Mouse (Mus musculus) embryonic facial prominence, embryonic 14.5 days (tissue): ENCODE data around the gene 4833427G06Rik. TPM values are rescaled to one million over a fixed set of nuclear protein-coding genes. Genes with fewer than 3 reads are reported as not detected.

Experiments
- ATAC-seq: fragments of 200-750 bp; cut with Nextera tagmentation; 2 replicates; pipeline ENCODE4 v1.8.0; 2017; ENCODE audit warnings: low read depth, moderate number of reproducible peaks, moderate TSS enrichment
- DNase-seq: peaks from one replicate; pipeline ENCODE4 v3.0.0-alpha.2; 2015; ENCODE audit warnings: low spot score
- H3K27ac ChIP-seq: fragments of 300-500 bp; sonication (generic); replicated peaks from 2 replicates; pipeline ENCODE4 v1.5.1; 2014; ENCODE audit warnings: low read depth, mild to moderate bottlenecking, low read length, moderate library complexity
- H3K27me3 ChIP-seq: fragments of 300-500 bp; sonication (generic); replicated peaks from 2 replicates; pipeline ENCODE4 v1.6.1; 2014; ENCODE audit warnings: low read length; ENCODE audit not compliant: control insufficient read depth, insufficient read depth
- H3K36me3 ChIP-seq: fragments of 300-500 bp; sonication (generic); 2 replicates; pipeline ENCODE4 v1.6.1; 2014; ENCODE audit warnings: low read length, mixed read lengths; ENCODE audit not compliant: control insufficient read depth, insufficient read depth
- H3K4me1 ChIP-seq: fragments of 300-500 bp; sonication (generic); 2 replicates; pipeline ENCODE4 v1.6.1; 2014; ENCODE audit warnings: antibody characterized with exemption, low read length; ENCODE audit not compliant: control insufficient read depth, insufficient read depth
- H3K4me2 ChIP-seq: fragments of 300-500 bp; sonication (generic); 2 replicates; pipeline ENCODE4 v1.6.1; 2014; ENCODE audit warnings: low read depth, mild to moderate bottlenecking, low read length, moderate library complexity, mixed read lengths
- H3K4me3 ChIP-seq: fragments of 300-500 bp; sonication (generic); 2 replicates; pipeline ENCODE4 v1.5.1; 2014; ENCODE audit warnings: low read depth, mild to moderate bottlenecking, low read length
- H3K9ac ChIP-seq: fragments of 300-500 bp; sonication (generic); 2 replicates; pipeline ENCODE4 v1.6.1; 2014; ENCODE audit warnings: low read depth, mild to moderate bottlenecking, low read length, moderate library complexity, mixed read lengths
- H3K9me3 ChIP-seq: fragments of 300-500 bp; sonication (generic); 2 replicates; pipeline ENCODE4 v1.6.1; 2016; ENCODE audit warnings: low read length; ENCODE audit not compliant: control insufficient read depth
- WGBS: fragments of 180-500 bp; shearing (Covaris S2); extraction: QIAGEN DNeasy Blood & Tissue Kit; methylation state at CpG from one replicate; pipeline ENCODE4 v1.1.7; 2014; 5-methylcytosine and 5-hydroxymethylcytosine counted together
- polyA plus RNA-seq: library from polyadenylated mRNA; unstranded; fragments of >200 nt; fragmentation: Nextera tagmentation; extraction: Ambion mirVana; gene quantifications from 2 replicates; pipeline ENCODE4 v1.2.1, GENCODE M21; 2014

The 4833427G06Rik gene
- polyA plus RNA-seq, 1 experiment from 2014 or later: 5.0 TPM

- no peak overlapping the region for H3K9ac ChIP-seq
- H3K27ac ChIP-seq: no peak overlapping the region
- H3K27me3 ChIP-seq: no peaks in the 10 kb centered on the region
- H3K4me1 ChIP-seq: peaks cover 7% of the 10 kb centered on the region
- no peak overlapping the region for H3K4me2 ChIP-seq
- H3K36me3 ChIP-seq: no peaks in the 10 kb centered on the region
- ATAC-seq (no peak), DNase-seq (no peak)
- WGBS: 87% methylated on average over 5 of the region's 5 CpGs
- H3K4me3 ChIP-seq: no peak overlapping the region
- H3K9me3 ChIP-seq: no peaks in the 10 kb centered on the region
Observed at GRCm38 (mm10) chr9:51081614-51082013, 20.3 kb downstream of the 4833427G06Rik start.

GRCm38 (mm10) chr9:51076979-51077315 lies 24.9 kb downstream of the 4833427G06Rik start, which contains the start of gene Layn:
Gene Layn (minus strand): TSS chr9:51077094.
- peak within 1 kb of the TSS; percentile 44; the same call in 1 of the 2 replicates for H3K27ac ChIP-seq

GRCm38 (mm10) chr9:51076300-51076978 lies 25.4 kb downstream of the 4833427G06Rik start:
- Histone ChIP-seq H3K9me3 (no peaks in the 10 kb centered on the region), H3K4me1 (peaks cover 12% of the 10 kb centered on the region), H3K9ac (peak overlapping the region; percentile 61), H3K27me3 (no peaks in the 10 kb centered on the region), H3K36me3 (no peaks in the 10 kb centered on the region), H3K4me3 (peak overlapping the region; percentile 50), H3K27ac (peak overlapping the region; percentile 44; the same call in 1 of the 2 replicates), H3K4me2 (peak overlapping the region; percentile 95)
- ATAC-seq: peak; percentile 31; the same call in 1 of the 2 replicates
- no peak for DNase-seq
- under 1% methylated on average over 14 of the region's 17 CpGs for WGBS

More at GRCm38 (mm10) chr9:51076979-51077315, 24.9 kb downstream of the 4833427G06Rik start, which contains the start of gene Layn:
- no peaks in the 10 kb centered on the region for H3K36me3 ChIP-seq
- H3K4me3 ChIP-seq: peak within 1 kb of the TSS; percentile 50
- under 1% methylated on average over 14 of the region's 14 CpGs for WGBS
- DNase-seq (peak; percentile 95), ATAC-seq (peak; percentile 99)
- peak within 1 kb of the TSS; percentile 61 for H3K9ac ChIP-seq
- no peaks in the 10 kb centered on the region for H3K27me3 ChIP-seq
- no peaks in the 10 kb centered on the region for H3K9me3 ChIP-seq
- H3K4me1 ChIP-seq: peaks cover 12% of the 10 kb centered on the region
- H3K4me2 ChIP-seq: peak within 1 kb of the TSS; percentile 95

GRCm38 (mm10) chr9:51075780-51076179 lies 26.1 kb downstream of the 4833427G06Rik start:
- Histone ChIP-seq H3K27me3 (no peaks in the 10 kb centered on the region), H3K27ac (no peak overlapping the region), H3K36me3 (no peaks in the 10 kb centered on the region), H3K4me1 (peaks cover 12% of the 10 kb centered on the region), H3K4me3 (peak overlapping the region; percentile 50), H3K9ac (peak overlapping the region; percentile 61; the same call in 1 of the 2 replicates), H3K9me3 (no peaks in the 10 kb centered on the region), H3K4me2 (peak overlapping the region; percentile 95)
- ATAC-seq: no peak; the same call in 1 of the 2 replicates
- peak; percentile 69 for DNase-seq
- WGBS: 18% methylated on average over 3 of the region's 3 CpGs

- Histone ChIP-seq H3K4me1 (no peaks in the 10 kb centered on the region; the same call in 1 of the 2 replicates), H3K36me3 (no peaks in the 10 kb centered on the region), H3K4me2 (no peak overlapping the region), H3K9ac (no peak overlapping the region), H3K27ac (no peak overlapping the region), H3K4me3 (no peak overlapping the region), H3K9me3 (no peaks in the 10 kb centered on the region), H3K27me3 (no peaks in the 10 kb centered on the region)
- ATAC-seq (no peak), DNase-seq (no peak)
- 81% methylated on average over 4 of the region's 4 CpGs for WGBS
Observed at GRCm38 (mm10) chr9:51070801-51071200, 31.1 kb downstream of the 4833427G06Rik start.

- Histone ChIP-seq H3K4me2 (no peak overlapping the region), H3K4me1 (no peaks in the 10 kb centered on the region)
Observed at GRCm38 (mm10) chr9:51068202-51068601, 33.7 kb downstream of the 4833427G06Rik start.

GRCm38 (mm10) chr9:51060601-51061000 lies 41.3 kb downstream of the 4833427G06Rik start, which contains the start of gene Btg4:
Gene Btg4 (plus strand): TSS chr9:51060901.
- DNase-seq (no peak), ATAC-seq (no peak)
- Histone ChIP-seq H3K9ac (no peak within 1 kb of the TSS), H3K36me3 (no peaks in the 10 kb centered on the region), H3K27ac (no peak within 1 kb of the TSS), H3K9me3 (no peaks in the 10 kb centered on the region), H3K4me1 (no peaks in the 10 kb centered on the region), H3K4me3 (no peak within 1 kb of the TSS), H3K4me2 (no peak within 1 kb of the TSS), H3K27me3 (no peaks in the 10 kb centered on the region)
- WGBS: 83% methylated on average over 2 of the region's 2 CpGs

More at GRCm38 (mm10) chr9:51068202-51068601, 33.7 kb downstream of the 4833427G06Rik start:
- ATAC-seq (no peak; the same call in 1 of the 2 replicates), DNase-seq (peak; percentile 52)
- Histone ChIP-seq H3K27ac (no peak overlapping the region), H3K9ac (no peak overlapping the region), H3K27me3 (no peaks in the 10 kb centered on the region), H3K4me3 (no peak overlapping the region), H3K36me3 (no peaks in the 10 kb centered on the region), H3K9me3 (no peaks in the 10 kb centered on the region)
- 35% methylated on average over 3 of the region's 3 CpGs for WGBS

- no peak overlapping the region for H3K27ac ChIP-seq
- DNase-seq: no peak
- no peaks in the 10 kb centered on the region for H3K4me1 ChIP-seq
- no peaks in the 10 kb centered on the region for H3K9me3 ChIP-seq
- H3K4me3 ChIP-seq: no peak overlapping the region
- no peak for ATAC-seq
- H3K27me3 ChIP-seq: no peaks in the 10 kb centered on the region
- H3K9ac ChIP-seq: no peak overlapping the region
- 66% methylated on average over 4 of the region's 4 CpGs for WGBS
- H3K4me2 ChIP-seq: no peak overlapping the region
- H3K36me3 ChIP-seq: no peaks in the 10 kb centered on the region
Observed at GRCm38 (mm10) chr9:51058951-51059521, 42.8 kb downstream of the 4833427G06Rik start.
